Mouse (Mus musculus): ENCODE data around the gene Dock3.

Dock3 gene

GRCm38 (mm10) chr9:106885901-106886731, 345.6 kb downstream of the Dock3 start:
- peak; percentile 72 for DNase-seq

- peak; percentile 26 for DNase-seq
These were observed 346.5 kb downstream of the Dock3 start for GRCm38 (mm10) chr9:106884996-106885900.

GRCm38 (mm10) chr9:106884306-106884705, 347.4 kb downstream of the Dock3 start:
- DNase-seq, result peak; percentile 22

DNA sequence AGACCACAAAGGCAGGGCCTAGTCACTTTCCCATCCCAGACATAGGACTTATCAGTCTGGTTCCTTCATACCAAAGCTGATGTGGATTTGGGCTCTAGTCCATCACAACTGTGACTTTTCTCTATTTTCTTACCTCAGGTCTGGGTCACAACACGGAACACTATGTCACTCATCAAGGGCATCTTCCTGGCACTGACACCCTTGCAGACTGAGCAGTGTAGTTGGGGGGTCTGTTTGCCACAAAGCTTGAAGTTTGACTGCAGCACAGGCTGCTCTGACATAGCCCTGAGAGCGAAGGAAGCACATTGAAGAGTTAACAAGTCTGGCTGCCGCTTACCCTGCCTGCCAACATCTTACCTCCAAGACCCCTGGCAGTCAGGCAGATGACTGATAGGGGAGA, 348.6 kb downstream of the Dock3 start:
- DNase-seq, result no peak

GRCm38 (mm10) chr9:106882176-106882575, 349.5 kb downstream of the Dock3 start:
- no peak for DNase-seq

DNA sequence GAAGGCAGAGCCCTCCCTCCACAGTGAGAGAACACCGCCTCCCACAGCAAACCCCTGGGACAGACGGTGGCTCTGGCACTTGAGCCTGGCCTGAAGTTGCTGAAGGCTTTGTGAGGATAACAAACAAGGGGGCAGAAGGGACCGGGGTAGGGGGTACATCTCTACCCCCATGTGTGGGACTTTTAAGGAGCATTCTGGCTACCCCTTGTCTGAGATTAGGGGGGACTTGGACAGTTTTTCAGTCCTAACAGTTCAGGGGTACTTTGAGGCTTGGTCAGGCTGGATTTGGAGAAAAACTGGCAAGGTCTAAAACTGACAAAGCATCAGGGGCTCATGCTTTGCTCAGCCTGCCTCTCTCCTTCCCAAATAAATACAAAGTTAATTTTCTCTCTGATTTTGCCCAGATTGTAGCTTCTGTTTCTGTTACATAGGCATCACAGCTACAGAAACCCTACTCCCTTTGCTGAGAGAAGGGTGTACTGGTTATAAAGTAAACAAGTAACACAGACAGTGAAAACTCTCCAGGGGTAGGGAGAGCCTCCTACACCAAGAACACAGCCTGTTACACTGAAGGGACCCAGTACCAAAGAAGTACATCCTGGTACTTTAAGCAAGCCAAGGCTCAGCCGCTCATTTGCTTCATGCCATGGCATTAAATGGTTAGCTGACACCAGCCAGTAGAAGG, 350.5 kb downstream of the Dock3 start:
- no peak for DNase-seq

- DNase-seq, result no peak
These were observed 352.2 kb downstream of the Dock3 start for GRCm38 (mm10) chr9:106879471-106879870.

GRCm38 (mm10) chr9:106876666-106877065, 355.0 kb downstream of the Dock3 start:
- no peak for DNase-seq

GRCm38 (mm10) chr9:106874216-106874615, 357.5 kb downstream of the Dock3 start:
- no peak for DNase-seq

- no peak for DNase-seq
These were observed 373.7 kb downstream of the Dock3 start for GRCm38 (mm10) chr9:106858036-106858435.

DNA sequence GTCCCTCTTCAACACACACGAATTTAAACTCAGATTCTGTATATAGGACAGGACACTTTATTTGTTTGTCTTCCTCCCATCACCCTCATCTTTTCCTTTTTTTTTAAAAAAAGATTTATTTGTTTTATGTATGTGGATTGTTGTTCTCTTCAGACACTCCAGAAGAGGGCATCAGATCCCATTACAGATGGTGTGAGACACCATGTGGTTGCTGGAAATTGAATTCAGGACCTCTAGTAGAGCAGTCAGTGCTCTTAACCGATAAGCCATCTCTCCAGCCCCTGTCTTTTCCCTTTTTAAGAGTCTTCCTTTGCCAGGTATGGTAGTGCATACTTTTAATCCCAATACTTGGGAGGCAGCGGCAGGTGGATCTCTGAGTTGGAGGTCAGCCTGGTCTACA, 375.0 kb downstream of the Dock3 start:
- no peak for DNase-seq
